Mouse (Mus musculus) lung, postnatal 0 days (tissue): ENCODE results near the gene Atg4a-ps.

Experiments used
- CTCF ChIP-seq: IDR thresholded peaks from 2 replicates; pipeline ENCODE4 v1.5.1; 2016; ENCODE audit warnings: antibody characterized with exemption, mild to moderate bottlenecking
- EP300 ChIP-seq: IDR thresholded peaks from 2 replicates; pipeline ENCODE4 v1.6.1; 2016; ENCODE audit warnings: antibody characterized with exemption, mild to moderate bottlenecking, control low read depth

- no peak for TF ChIP-seq CTCF
- TF ChIP-seq EP300, result peak; percentile 34; the same call in 1 of the 2 replicates
Measured at GRCm38 (mm10) chr3:103624591-103625051, 21.2 kb downstream of the Atg4a-ps start.
